Mouse (Mus musculus) kidney, embryonic 16.5 days (tissue): Measurements from ENCODE around the gene Glis3. TPM values are rescaled to one million over a fixed set of nuclear protein-coding genes. Genes with fewer than 3 reads are reported as not detected.

Experiments
- ATAC-seq: fragments of 200-750 bp; cut with Nextera tagmentation; 2 replicates; pipeline ENCODE4 v1.8.0; 2017; ENCODE audit warnings: moderate TSS enrichment; ENCODE audit not compliant: low FRiP score, low TSS enrichment
- H3K27ac ChIP-seq: fragments of 300-500 bp; sonication (generic); 2 replicates; pipeline ENCODE4 v1.5.1; 2014; ENCODE audit warnings: low read length
- H3K27me3 ChIP-seq: fragments of 300-500 bp; sonication (generic); 2 replicates; pipeline ENCODE4 v1.6.1; 2014; ENCODE audit warnings: low read length, control low read depth, mixed read lengths; ENCODE audit not compliant: insufficient read depth
- H3K36me3 ChIP-seq: fragments of 300-500 bp; sonication (generic); 2 replicates; pipeline ENCODE4 v1.6.1; 2014; ENCODE audit warnings: low read length, control low read depth, mixed read lengths; ENCODE audit not compliant: insufficient read depth
- H3K4me1 ChIP-seq: fragments of 300-500 bp; sonication (generic); 2 replicates; pipeline ENCODE4 v1.6.1; 2014; ENCODE audit warnings: low read length, control low read depth, mixed read lengths; ENCODE audit not compliant: insufficient read depth
- H3K4me2 ChIP-seq: fragments of 300-500 bp; sonication (generic); replicated peaks from 2 replicates; pipeline ENCODE4 v1.6.1; 2014; ENCODE audit warnings: low read depth, low read length
- H3K4me3 ChIP-seq: fragments of 300-500 bp; sonication (generic); 2 replicates; pipeline ENCODE4 v1.5.1; 2014; ENCODE audit warnings: mild to moderate bottlenecking, low read length
- H3K9ac ChIP-seq: fragments of 300-500 bp; sonication (generic); replicated peaks from 2 replicates; pipeline ENCODE4 v1.6.1; 2014; ENCODE audit warnings: low read length
- H3K9me3 ChIP-seq: fragments of 300-500 bp; sonication (generic); 2 replicates; pipeline ENCODE4 v1.6.1; 2016; ENCODE audit warnings: low read length, control low read depth
- WGBS: fragments of 180-500 bp; shearing (Covaris S2); extraction: QIAGEN DNeasy Blood & Tissue Kit; methylation state at CpG from one replicate; pipeline ENCODE4 v1.1.7; 2014; 5-methylcytosine and 5-hydroxymethylcytosine counted together
- polyA plus RNA-seq: library from polyadenylated mRNA; unstranded; fragments of >200 nt; fragmentation: Nextera tagmentation; extraction: Ambion mirVana; gene quantifications from 2 replicates; pipeline ENCODE4 v1.2.1, GENCODE M21; 2015

Glis3 gene
- polyA plus RNA-seq, 1 experiment from 2014 or later = 9.0 TPM

DNA sequence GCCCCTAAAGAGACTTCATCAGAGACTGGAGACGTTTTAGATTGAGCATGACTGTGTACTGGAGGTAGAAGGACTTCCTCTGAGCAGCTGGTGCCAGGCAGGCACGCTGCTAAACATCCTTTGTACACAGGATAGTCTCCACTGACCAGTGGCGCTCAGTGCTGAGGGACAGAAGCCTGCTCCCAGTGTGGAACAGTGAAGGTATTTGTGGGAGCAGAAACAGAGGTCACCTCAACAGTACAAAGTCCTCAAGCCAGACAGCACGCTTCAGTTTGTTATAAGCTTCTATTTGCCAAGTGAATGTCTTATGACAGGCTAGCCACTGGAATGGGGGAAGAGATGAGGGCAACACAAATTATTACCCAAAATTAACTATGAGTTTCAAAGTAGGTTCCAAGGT lies 289.0 kb downstream of the Glis3 start:
- no peak overlapping the region for H3K9ac ChIP-seq
- H3K36me3 ChIP-seq = no peaks in the 10 kb centered on the region
- no peaks in the 10 kb centered on the region; the same call in 1 of the 2 replicates for H3K4me1 ChIP-seq
- H3K27me3 ChIP-seq = no peaks in the 10 kb centered on the region
- H3K4me3 ChIP-seq = no peak overlapping the region
- no peak overlapping the region for H3K27ac ChIP-seq
- 75% methylated on average over 4 of the region's 4 CpGs for WGBS
- H3K4me2 ChIP-seq = no peak overlapping the region
- no peaks in the 10 kb centered on the region for H3K9me3 ChIP-seq
- no peak for ATAC-seq

GRCm38 (mm10) chr19:28389146-28389545 lies 290.7 kb downstream of the Glis3 start:
- Histone ChIP-seq H3K4me2 (no peak overlapping the region), H3K9me3 (no peaks in the 10 kb centered on the region), H3K4me3 (no peak overlapping the region), H3K9ac (no peak overlapping the region), H3K27me3 (no peaks in the 10 kb centered on the region), H3K4me1 (0 out of 2 replicates have a peak, but pooled peaks cover 4% of the 10 kb centered on the region), H3K27ac (no peak overlapping the region), H3K36me3 (no peaks in the 10 kb centered on the region)
- WGBS = 68% methylated on average over 5 of the region's 5 CpGs
- ATAC-seq = no peak

DNA sequence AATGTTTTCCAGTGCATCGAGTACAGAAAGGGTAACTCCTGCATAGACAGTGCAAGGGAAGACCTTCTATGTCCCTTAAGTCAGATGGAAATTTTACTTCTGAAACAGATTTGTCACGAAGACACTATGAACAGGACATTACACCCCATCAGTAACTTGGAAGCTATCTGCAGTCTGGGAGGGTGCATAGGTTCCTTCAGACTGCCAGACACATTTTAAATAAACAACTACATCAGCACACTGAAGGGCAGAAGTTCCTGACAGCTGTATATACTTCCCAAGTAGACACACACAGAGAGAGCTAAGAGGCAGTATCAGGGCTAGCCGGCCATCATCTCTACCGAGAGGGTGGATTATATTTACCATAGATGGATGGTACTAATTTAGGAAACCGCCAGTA lies 296.5 kb downstream of the Glis3 start:
- WGBS = 86% methylated on average over 5 of the region's 5 CpGs
- Histone ChIP-seq H3K9me3 (no peaks in the 10 kb centered on the region), H3K4me3 (no peak overlapping the region), H3K27me3 (no peaks in the 10 kb centered on the region), H3K4me1 (peaks cover 22% of the 10 kb centered on the region), H3K9ac (no peak overlapping the region), H3K4me2 (no peak overlapping the region), H3K36me3 (no peaks in the 10 kb centered on the region), H3K27ac (no peak overlapping the region)
- ATAC-seq = no peak

GRCm38 (mm10) chr19:28382168-28382911 lies 297.5 kb downstream of the Glis3 start:
- Histone ChIP-seq H3K27ac (no peak overlapping the region), H3K4me3 (no peak overlapping the region), H3K4me2 (no peak overlapping the region), H3K36me3 (no peaks in the 10 kb centered on the region), H3K4me1 (peaks cover 22% of the 10 kb centered on the region), H3K9ac (no peak overlapping the region), H3K9me3 (no peaks in the 10 kb centered on the region), H3K27me3 (no peaks in the 10 kb centered on the region)
- peak; percentile 42 for ATAC-seq
- WGBS = 46% methylated on average over 10 of the region's 10 CpGs

- Histone ChIP-seq H3K4me3 (no peak overlapping the region), H3K9me3 (no peaks in the 10 kb centered on the region), H3K4me1 (peaks cover 22% of the 10 kb centered on the region), H3K27me3 (no peaks in the 10 kb centered on the region), H3K9ac (no peak overlapping the region), H3K36me3 (no peaks in the 10 kb centered on the region), H3K27ac (no peak overlapping the region), H3K4me2 (no peak overlapping the region)
- ATAC-seq = no peak
- WGBS = 34% methylated on average over 9 of the region's 9 CpGs
Measured at GRCm38 (mm10) chr19:28381441-28381840, 298.4 kb downstream of the Glis3 start.

DNA sequence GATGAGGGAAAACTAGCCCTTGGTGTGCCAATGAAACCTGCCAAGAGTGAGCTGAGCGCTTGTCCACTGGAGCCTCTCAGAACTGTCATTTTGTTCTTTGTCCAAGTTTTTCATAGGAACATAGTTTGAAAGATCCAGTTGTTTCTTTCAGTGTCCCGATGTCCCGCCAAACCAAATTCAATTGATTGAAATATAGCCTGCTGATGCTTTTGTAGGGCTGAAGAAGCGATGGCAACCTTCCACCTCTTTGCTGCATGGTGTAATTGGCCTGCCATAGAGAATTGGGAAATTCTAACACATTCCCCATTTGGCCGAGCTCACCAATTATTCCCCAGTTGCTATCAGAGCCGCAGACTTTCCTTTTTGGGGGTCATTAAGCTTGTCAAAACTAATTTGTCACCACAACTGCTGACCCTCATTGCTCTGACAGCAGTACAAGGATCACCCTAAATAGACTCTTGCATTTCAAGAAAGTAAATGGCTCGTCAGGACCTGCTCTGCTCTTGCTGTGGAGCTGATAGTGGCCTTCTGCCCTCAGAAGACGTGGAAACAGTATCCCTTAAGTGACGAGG lies 299.1 kb downstream of the Glis3 start:
- 49% methylated on average over 9 of the region's 9 CpGs for WGBS
- Histone ChIP-seq H3K9ac (no peak overlapping the region), H3K4me1 (peaks cover 22% of the 10 kb centered on the region), H3K4me2 (no peak overlapping the region), H3K27ac (no peak overlapping the region), H3K4me3 (no peak overlapping the region), H3K36me3 (no peaks in the 10 kb centered on the region), H3K9me3 (no peaks in the 10 kb centered on the region), H3K27me3 (no peaks in the 10 kb centered on the region)
- ATAC-seq = no peak

DNA sequence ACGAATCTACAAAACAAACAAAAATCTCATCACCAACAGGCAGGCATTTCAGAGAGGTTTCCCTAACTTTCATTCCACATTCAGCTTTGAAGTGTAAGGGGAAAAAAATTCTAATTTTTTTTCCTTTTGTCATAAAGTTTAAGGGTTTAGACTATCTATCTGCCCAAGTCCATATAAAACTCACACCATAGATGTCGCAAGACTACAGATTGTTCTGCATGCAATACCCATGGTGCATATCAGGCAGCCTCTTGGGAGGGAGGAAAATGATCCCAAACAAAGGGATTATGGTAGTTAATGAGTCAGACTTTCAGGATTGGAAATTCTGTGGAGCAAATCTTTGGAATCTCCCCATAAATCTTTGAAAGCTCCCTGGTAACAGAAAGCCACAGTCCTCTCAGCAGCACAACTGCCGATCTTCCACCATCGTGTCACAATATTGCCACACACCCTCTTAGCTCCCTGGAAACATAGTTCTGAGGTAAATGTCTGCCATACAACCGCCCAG lies 302.0 kb downstream of the Glis3 start:
- 80% methylated on average over 5 of the region's 5 CpGs for WGBS
- Histone ChIP-seq H3K9me3 (no peaks in the 10 kb centered on the region), H3K27me3 (no peaks in the 10 kb centered on the region), H3K36me3 (no peaks in the 10 kb centered on the region), H3K4me1 (peaks cover 18% of the 10 kb centered on the region), H3K27ac (no peak overlapping the region), H3K9ac (no peak overlapping the region), H3K4me2 (no peak overlapping the region), H3K4me3 (no peak overlapping the region)
- no peak for ATAC-seq

DNA sequence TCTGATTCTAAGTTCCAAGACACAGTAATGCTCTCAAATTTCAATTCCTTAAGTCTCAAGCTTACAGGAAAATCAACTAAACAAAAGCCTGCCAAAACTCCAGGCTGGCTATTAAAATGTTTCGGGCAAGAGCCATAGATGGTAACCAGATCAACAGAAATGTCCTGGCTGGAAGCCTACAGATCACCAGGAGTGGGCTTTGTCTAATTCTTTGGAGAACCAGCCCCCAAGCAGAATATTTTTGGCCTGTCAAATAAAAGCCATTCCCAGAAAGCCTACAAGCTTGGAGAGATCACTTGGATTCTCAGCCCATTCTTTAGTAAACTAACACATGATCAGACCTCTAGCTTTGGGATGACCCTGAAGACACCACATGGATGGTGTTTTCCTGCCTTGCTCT lies 303.5 kb downstream of the Glis3 start:
- Histone ChIP-seq H3K4me3 (no peak overlapping the region), H3K27ac (no peak overlapping the region), H3K4me1 (peaks cover 7% of the 10 kb centered on the region; the same call in 1 of the 2 replicates), H3K9me3 (no peaks in the 10 kb centered on the region), H3K36me3 (no peaks in the 10 kb centered on the region), H3K9ac (no peak overlapping the region), H3K27me3 (no peaks in the 10 kb centered on the region), H3K4me2 (no peak overlapping the region)
- ATAC-seq = no peak
- WGBS = 71% methylated on average over 1 of the region's 1 CpGs

DNA sequence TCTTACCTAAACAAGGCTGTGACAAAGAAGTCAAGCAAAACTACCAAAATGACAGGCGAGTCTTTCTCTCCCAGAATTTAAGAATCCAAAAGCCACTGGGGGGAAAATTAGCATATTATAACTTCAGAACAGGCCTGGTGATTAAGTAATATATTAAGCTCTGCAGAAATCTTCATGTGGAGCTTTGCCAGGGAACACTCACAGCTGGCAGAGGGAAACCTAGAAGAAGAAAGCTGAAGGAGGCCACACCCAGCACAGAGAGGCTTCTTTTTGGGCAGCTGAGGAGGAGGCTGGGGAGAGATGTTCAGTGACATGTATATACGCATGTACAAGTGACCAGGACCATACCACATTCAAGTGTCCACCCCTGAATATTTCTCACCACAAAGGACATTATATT lies 304.1 kb downstream of the Glis3 start:
- Histone ChIP-seq H3K9me3 (no peaks in the 10 kb centered on the region), H3K4me3 (no peak overlapping the region), H3K4me2 (no peak overlapping the region), H3K4me1 (peaks cover under 1% of the 10 kb centered on the region; the same call in 1 of the 2 replicates), H3K9ac (no peak overlapping the region), H3K27me3 (no peaks in the 10 kb centered on the region), H3K36me3 (no peaks in the 10 kb centered on the region), H3K27ac (no peak overlapping the region)
- WGBS = 90% methylated on average over 2 of the region's 2 CpGs
- ATAC-seq = no peak

DNA sequence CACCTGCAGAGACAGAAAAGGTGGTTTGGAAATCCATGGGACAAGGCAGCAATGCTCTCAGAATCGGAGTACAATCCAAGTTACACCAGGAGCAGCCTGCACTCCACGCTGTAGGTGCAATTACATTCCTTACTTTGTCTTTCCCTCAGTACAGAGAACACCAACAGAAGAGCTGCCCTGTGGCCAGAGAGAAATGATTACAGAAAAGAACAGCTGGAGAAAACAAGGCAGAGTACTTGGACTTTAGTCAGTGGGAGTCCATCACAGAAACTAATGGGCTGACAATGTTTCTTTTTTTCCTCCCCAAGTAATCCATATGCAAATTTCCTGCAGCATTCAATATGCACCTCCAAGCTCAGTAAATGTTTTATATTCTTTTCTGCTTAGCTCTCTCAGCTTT lies 305.4 kb downstream of the Glis3 start:
- WGBS = 49% methylated on average over 2 of the region's 2 CpGs
- no peak overlapping the region for H3K4me2 ChIP-seq
- no peaks in the 10 kb centered on the region for H3K36me3 ChIP-seq
- H3K9me3 ChIP-seq = no peaks in the 10 kb centered on the region
- no peak for ATAC-seq
- no peaks in the 10 kb centered on the region for H3K27me3 ChIP-seq
- no peak overlapping the region for H3K4me3 ChIP-seq
- no peaks in the 10 kb centered on the region for H3K4me1 ChIP-seq
- no peak overlapping the region for H3K27ac ChIP-seq
- H3K9ac ChIP-seq = no peak overlapping the region
